Mouse (Mus musculus): ENCODE data around the gene Cutal.

DNA sequence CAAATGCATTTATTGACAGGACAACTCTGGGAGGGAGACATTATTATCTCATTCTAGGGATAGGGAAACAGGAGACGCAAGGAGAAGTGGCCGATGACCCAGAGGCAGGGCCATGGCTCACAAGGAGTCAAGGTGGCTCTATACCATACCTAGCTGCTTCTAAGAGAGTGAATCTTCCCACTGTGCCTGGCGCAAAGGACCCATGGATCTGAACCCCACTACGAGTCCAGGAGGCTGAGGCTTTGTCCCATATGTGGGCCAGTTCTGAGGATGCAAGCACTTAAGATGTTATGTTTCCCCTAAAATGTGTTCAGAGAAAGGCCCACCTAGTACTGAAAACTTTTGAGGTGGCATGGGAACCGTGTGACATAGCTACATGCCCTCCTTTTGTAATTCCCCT is 37.7 kb downstream of the Cutal start:
- TF ChIP-seq EP300 (IDR thresholded peaks at IDR 0.05; ENCODE audit: low read depth) = no peak
- no peak for TF ChIP-seq CTCF (IDR thresholded peaks at IDR 0.05; ENCODE audit: low read depth)

Measured in liver, embryonic 14.5 days (tissue).